Mouse (Mus musculus): ENCODE results near the gene Junb.

- TF ChIP-seq MEF2A (IDR thresholded peaks at IDR 0.05; ENCODE audit: extremely low read depth, insufficient replicate concordance, low read depth, low read length, poor library complexity, severe bottlenecking) (no peak), GATA1 (IDR thresholded peaks at IDR 0.05; ENCODE audit: low read depth, low read length) (no peak), EP300 (IDR thresholded peaks at IDR 0.05; ENCODE audit: low read depth in 1 of 2, low read length in 2 of 2) (no peak)
These were observed 6.6 kb upstream of the Junb start for GRCm38 (mm10) chr8:84985049-84985683.
